In the genomic region with DNA sequence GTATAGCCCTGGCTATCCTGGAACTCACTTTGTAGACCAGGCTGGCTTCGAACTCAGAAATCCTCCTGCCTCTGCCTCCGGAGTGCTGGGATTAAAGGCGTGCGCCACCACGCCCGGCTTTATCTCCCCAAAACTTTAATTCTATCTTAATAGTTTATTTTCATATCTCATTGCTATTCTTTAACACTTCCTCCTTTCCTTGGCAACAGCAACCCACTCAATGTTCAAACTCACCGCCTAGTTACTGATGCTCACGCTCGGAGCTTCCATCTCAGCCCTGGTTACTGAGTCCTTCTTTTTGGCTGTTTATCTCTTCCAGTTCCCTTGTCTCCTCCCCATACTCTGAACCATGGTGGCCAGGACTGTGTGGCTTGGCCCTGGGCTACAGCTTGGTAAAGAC, we compare ENCODE assay signal across 15 mouse cellular contexts. TPM values are rescaled to one million over a fixed set of nuclear protein-coding genes. Genes with fewer than 3 reads are reported as not detected.
DNase-seq lines count a peak whose midpoint lies in the region; ATAC-seq and TF ChIP-seq lines count a peak whose summit lies in the region.
"Had no signal": no experiment of that assay in that cellular context is flagged by ENCODE, and none has a peak within 500 bp of the region (broad histone marks: within the 10 kb centered on the region; RNA-seq: fewer than 3 reads in every experiment).

No protein-coding gene starts in this region.

- H3K27ac ChIP-seq in heart, embryonic 10.5 days: 0 out of 2 replicates have a peak overlapping the region, but pooled peaks have one; percentile 78
- peak overlapping the region; percentile 1; the same call in 1 of the 2 replicates for H3K27ac ChIP-seq in layer of hippocampus, adult 2 months
- peak overlapping the region; percentile 16; the same call in 1 of the 2 replicates for H3K27ac ChIP-seq in lung, embryonic 16.5 days (ENCODE audit: low read length)
- peak overlapping the region; percentile 62; the same call in 1 of the 2 replicates for H3K27ac ChIP-seq in brown adipose tissue, adult 24 weeks (replicated peaks; ENCODE audit: low read depth, low read length)
- H3K27ac ChIP-seq in cerebellum, adult 2 months (ENCODE audit: insufficient read depth, low read length): no peak overlapping the region
- H3K27ac ChIP-seq: embryonic facial prominence, embryonic 13.5 days; hindbrain, postnatal 0 days had no signal

- TF ChIP-seq POLR2A in cerebellum, adult 2 months (IDR thresholded peaks at IDR 0.05; ENCODE audit: borderline replicate concordance, insufficient read depth, low read length): no peak

- no peak for DNase-seq in heart, embryonic 10.5 days (ENCODE audit: low spot score)
- no peak for DNase-seq in heart, postnatal 4 days
- DNase-seq in layer of hippocampus, adult 2 months (ENCODE audit: low spot score in 2 of 2): peak in 1 of 2 experiments; percentile 19
- no peak for DNase-seq in layer of hippocampus, adult 8-10 months (ENCODE audit: low spot score in 2 of 2)
- no peak for DNase-seq in lung, adult 18-20 months
- DNase-seq in cerebellum, adult 2 months: no peak
- DNase-seq: cerebellum, adult 8-10 months; forebrain, postnatal 0 days; gastrocnemius, postnatal 10 days; thymus, postnatal 25 days had no signal

- ATAC-seq in lung, embryonic 16.5 days (ENCODE audit: low read depth): no peak
- ATAC-seq: forebrain, postnatal 0 days had no signal

- H3K4me1 ChIP-seq in heart, embryonic 10.5 days: peaks cover 46% of the 10 kb centered on the region
- H3K4me1 ChIP-seq in lung, embryonic 16.5 days (replicated peaks; ENCODE audit: control insufficient read depth, insufficient read depth, low read length): peaks cover 8% of the 10 kb centered on the region; the same call in 1 of the 2 replicates
- peaks cover 7% of the 10 kb centered on the region; the same call in 1 of the 2 replicates for H3K4me1 ChIP-seq in brown adipose tissue, adult 24 weeks (ENCODE audit: control insufficient read depth, insufficient read depth, insufficient read length, low read length)
- no peaks in the 10 kb centered on the region for H3K4me1 ChIP-seq in cerebellum, adult 2 months (ENCODE audit: control insufficient read depth, insufficient read depth, low read length)

- TF ChIP-seq CTCF in layer of hippocampus, adult 2 months (conservative IDR thresholded peaks at IDR 0.05): no peak
- TF ChIP-seq CTCF in cerebellum, adult 2 months (IDR thresholded peaks at IDR 0.05; ENCODE audit: borderline replicate concordance, insufficient read depth, low read depth, low read length): no peak

- no peak overlapping the region for H3K4me3 ChIP-seq in heart, embryonic 10.5 days
- H3K4me3 ChIP-seq in layer of hippocampus, adult 2 months: no peak overlapping the region
- no peak overlapping the region for H3K4me3 ChIP-seq in lung, embryonic 16.5 days (ENCODE audit: low read length)
- H3K4me3 ChIP-seq in brown adipose tissue, adult 24 weeks (ENCODE audit: insufficient read depth, low read depth, low read length): no peak overlapping the region
- H3K4me3 ChIP-seq in cerebellum, adult 2 months (replicated peaks; ENCODE audit: insufficient read depth, low read depth, low read length): no peak overlapping the region
- H3K4me3 ChIP-seq: embryonic facial prominence, embryonic 13.5 days had no signal

- no peaks in the 10 kb centered on the region for H3K9me3 ChIP-seq in heart, embryonic 10.5 days
- no peaks in the 10 kb centered on the region for H3K9me3 ChIP-seq in lung, embryonic 16.5 days (ENCODE audit: control insufficient read depth, low read length)
- H3K9me3 ChIP-seq: embryonic facial prominence, embryonic 13.5 days had no signal

- H3K36me3 ChIP-seq in heart, embryonic 10.5 days: peaks cover 34% of the 10 kb centered on the region
- no peaks in the 10 kb centered on the region for H3K36me3 ChIP-seq in lung, embryonic 16.5 days (ENCODE audit: control insufficient read depth, insufficient read depth, low read length)

- no peak overlapping the region for H3K4me2 ChIP-seq in lung, embryonic 16.5 days (ENCODE audit: low read depth, low read length)
- H3K4me2 ChIP-seq: embryonic facial prominence, embryonic 13.5 days had no signal

- H3K9ac ChIP-seq in lung, embryonic 16.5 days (ENCODE audit: low read length): no peak overlapping the region
- H3K9ac ChIP-seq: embryonic facial prominence, embryonic 13.5 days; forebrain, postnatal 0 days had no signal

- no peaks in the 10 kb centered on the region for H3K27me3 ChIP-seq in heart, embryonic 10.5 days (ENCODE audit: insufficient read depth, poor library complexity, severe bottlenecking)
- no peaks in the 10 kb centered on the region for H3K27me3 ChIP-seq in lung, embryonic 16.5 days (ENCODE audit: control insufficient read depth, insufficient read depth, low read depth, low read length)
- H3K27me3 ChIP-seq in cerebellum, adult 2 months (ENCODE audit: control insufficient read depth, insufficient read depth, low read length): no peaks in the 10 kb centered on the region
- H3K27me3 ChIP-seq: embryonic facial prominence, embryonic 13.5 days had no signal

- WGBS in heart, embryonic 10.5 days: 98% methylated on average over 9 of the region's 9 CpGs
- WGBS in lung, embryonic 16.5 days: 86% methylated on average over 9 of the region's 9 CpGs
- WGBS in cerebellum, adult 2 months: 92% methylated on average over 9 of the region's 9 CpGs

RNA-seq across cellular contexts. Expression of a gene that starts 7.1 kb away (rescaled TPM):
- 76.8 and 109 TPM in 2 replicates for polyA plus RNA-seq in heart, embryonic 10.5 days (2016; fragmentation: Nextera tagmentation; extraction: Ambion mirVana)
- total RNA-seq in heart, postnatal 4 days (2021): 10 to 100 TPM; 41.3 to 43.8 TPM
- total RNA-seq in layer of hippocampus, adult 2 months (2021): 10 to 100 TPM in 1 of 2 experiments, 1 to 10 TPM in 1; 9.3 to 10.5 TPM
- 10 to 100 TPM in 3 of 4 experiments, 1 to 10 TPM in 1; 9.7 to 13.9 (median 11.8) TPM for total RNA-seq in layer of hippocampus, adult 8-10 months (2022)
- polyA plus RNA-seq in lung, embryonic 16.5 days (2015; fragmentation: Nextera tagmentation; extraction: Ambion mirVana): 22.3 and 23.8 TPM in 2 replicates
- polyA plus RNA-seq in brown adipose tissue, adult 24 weeks (2012; ENCODE audit: insufficient read depth, insufficient read length, missing spikeins): 41.5 and 48.8 TPM in 2 replicates
- 14.3 and 14.7 TPM in 2 replicates for polyA plus RNA-seq in cerebellum, adult 2 months (2012; rRNA removed)

RNA-seq across cellular contexts. Expression of a gene that starts 27.7 kb away (rescaled TPM):
- polyA plus RNA-seq in heart, embryonic 10.5 days (2016; fragmentation: Nextera tagmentation; extraction: Ambion mirVana): 61.9 and 62.6 TPM in 2 replicates
- 10 to 100 TPM; 31.1 to 36.1 TPM for total RNA-seq in heart, postnatal 4 days (2021)
- 10 to 100 TPM; 43.1 to 44.0 TPM for total RNA-seq in layer of hippocampus, adult 2 months (2021)
- total RNA-seq in layer of hippocampus, adult 8-10 months (2022): 10 to 100 TPM; 36.5 to 52.9 (median 41.8) TPM
- 42.5 and 44.2 TPM in 2 replicates for polyA plus RNA-seq in lung, embryonic 16.5 days (2015; fragmentation: Nextera tagmentation; extraction: Ambion mirVana)
- 32.1 and 47.7 TPM in 2 replicates for polyA plus RNA-seq in brown adipose tissue, adult 24 weeks (2012; ENCODE audit: insufficient read depth, insufficient read length, missing spikeins)
- polyA plus RNA-seq in cerebellum, adult 2 months (2012; rRNA removed): 41.3 and 43.3 TPM in 2 replicates

RNA-seq across cellular contexts. Expression of a gene that starts 44.6 kb away (rescaled TPM):
- polyA plus RNA-seq in heart, embryonic 10.5 days (2016; fragmentation: Nextera tagmentation; extraction: Ambion mirVana): 4.2 and 5.7 TPM in 2 replicates
- total RNA-seq in heart, postnatal 4 days (2021): 10 to 100 TPM; 13.5 to 14.6 TPM
- total RNA-seq in layer of hippocampus, adult 2 months (2021): 1 to 10 TPM; 7.0 to 7.9 TPM
- 10 to 100 TPM in 2 of 4 experiments, 1 to 10 TPM in 2; 5.2 to 17.9 (median 10.4) TPM for total RNA-seq in layer of hippocampus, adult 8-10 months (2022)
- polyA plus RNA-seq in lung, embryonic 16.5 days (2015; fragmentation: Nextera tagmentation; extraction: Ambion mirVana): 4.4 and 5.5 TPM in 2 replicates
- 2.5 and 6.6 TPM in 2 replicates for polyA plus RNA-seq in brown adipose tissue, adult 24 weeks (2012; ENCODE audit: insufficient read depth, insufficient read length, missing spikeins)
- 13.5 and 15.9 TPM in 2 replicates for polyA plus RNA-seq in cerebellum, adult 2 months (2012; rRNA removed)
- total RNA-seq: hematopoietic stem cell, adult 5-6 weeks had no signal
